Comparison of ENCODE assay signal across 8 mouse cellular contexts in genomic region chr9:40801614-40802532, GRCm38 (mm10). TPM values are rescaled to one million over a fixed set of nuclear protein-coding genes. Genes with fewer than 3 reads are reported as not detected.
DNase-seq lines count a peak whose midpoint lies in the region; ATAC-seq and TF ChIP-seq lines count a peak whose summit lies in the region.
"Not testable (repeated sequence)": the region's sequence is repeated elsewhere in the genome, so short reads cannot be mapped to it uniquely, and the experiment has no call there.

No protein-coding gene starts in this region.

- H3K9ac ChIP-seq in hindbrain, embryonic 13.5 days: peak overlapping the region; percentile 100
- H3K9ac ChIP-seq in liver, postnatal 0 days (replicated peaks): peak overlapping the region; percentile 93
- peak overlapping the region; percentile 99 for H3K9ac ChIP-seq in neural tube, embryonic 11.5 days (ENCODE audit: low read length)

- peak; percentile 54 for DNase-seq in adrenal gland, adult 8-10 months
- peak; percentile 38 to 57 for DNase-seq in frontal cortex, postnatal 10 days (ENCODE audit: low spot score in 2 of 2)
- peak; percentile 64 for DNase-seq in layer of hippocampus, adult 11-12 months (ENCODE audit: low spot score)
- not testable (repeated sequence) for DNase-seq in liver, postnatal 0 days
- DNase-seq in neural tube, embryonic 11.5 days (ENCODE audit: low spot score): peak; percentile 48
- peak; percentile 23 for DNase-seq in thymus, postnatal 14 days

- peaks cover 50% of the 10 kb centered on the region for H3K4me1 ChIP-seq in hindbrain, embryonic 13.5 days (replicated peaks)
- H3K4me1 ChIP-seq in liver, postnatal 0 days (ENCODE audit: insufficient read depth): peaks cover 22% of the 10 kb centered on the region
- peaks cover 11% of the 10 kb centered on the region for H3K4me1 ChIP-seq in neural tube, embryonic 11.5 days (ENCODE audit: control insufficient read depth, insufficient read depth, low read length)

- under 1% methylated on average over 28 of the region's 28 CpGs for WGBS in hindbrain, embryonic 13.5 days
- WGBS in liver, postnatal 0 days (ENCODE audit: insufficient replicate concordance): under 1% methylated on average over 27 of the region's 28 CpGs
- WGBS in neural tube, embryonic 11.5 days: under 1% methylated on average over 25 of the region's 28 CpGs

- H3K4me3 ChIP-seq in hindbrain, embryonic 13.5 days: peak overlapping the region; percentile 97
- H3K4me3 ChIP-seq in liver, postnatal 0 days (ENCODE audit: low read depth, low read length): peak overlapping the region; percentile 91
- peak overlapping the region; percentile 91 for H3K4me3 ChIP-seq in neural tube, embryonic 11.5 days (ENCODE audit: low read depth, low read length)

- H3K36me3 ChIP-seq in hindbrain, embryonic 13.5 days: peaks cover 40% of the 10 kb centered on the region
- peaks cover 40% of the 10 kb centered on the region for H3K36me3 ChIP-seq in liver, postnatal 0 days (replicated peaks; ENCODE audit: insufficient read depth, low read length)
- not testable (repeated sequence) for H3K36me3 ChIP-seq in neural tube, embryonic 11.5 days (ENCODE audit: control insufficient read depth, insufficient read depth, low read length)

- peak overlapping the region; percentile 83 for H3K4me2 ChIP-seq in hindbrain, embryonic 13.5 days
- H3K4me2 ChIP-seq in liver, postnatal 0 days (ENCODE audit: low read depth, low read length): peak overlapping the region; percentile 78
- H3K4me2 ChIP-seq in neural tube, embryonic 11.5 days (ENCODE audit: low read depth): peak overlapping the region; percentile 80

- not testable (repeated sequence) for H3K27me3 ChIP-seq in hindbrain, embryonic 13.5 days; liver, postnatal 0 days (ENCODE audit: insufficient read depth, low read length); neural tube, embryonic 11.5 days (ENCODE audit: control insufficient read depth, insufficient read depth, low read length)

- ATAC-seq in common myeloid progenitor, adult 5-6 weeks (replicated peaks; ENCODE audit: low read depth, poor library complexity, severe bottlenecking): peak; percentile 12
- peak; percentile 30 for ATAC-seq in hindbrain, embryonic 13.5 days (ENCODE audit: low FRiP score)
- ATAC-seq in liver, postnatal 0 days: not testable (repeated sequence)
- ATAC-seq in neural tube, embryonic 11.5 days (ENCODE audit: insufficient read depth, low FRiP score, low TSS enrichment): peak; percentile 14

- not testable (repeated sequence) for TF ChIP-seq EP300 in liver, postnatal 0 days (IDR thresholded peaks at IDR 0.05; ENCODE audit: low read depth)

- not testable (repeated sequence) for TF ChIP-seq CTCF in liver, postnatal 0 days (IDR thresholded peaks at IDR 0.05; ENCODE audit: low read depth)

- H3K9me3 ChIP-seq in hindbrain, embryonic 13.5 days; liver, postnatal 0 days (ENCODE audit: low read length); neural tube, embryonic 11.5 days (ENCODE audit: control insufficient read depth, low read length): not testable (repeated sequence)

- H3K27ac ChIP-seq in hindbrain, embryonic 13.5 days: peak overlapping the region; percentile 98
- peak overlapping the region; percentile 96 for H3K27ac ChIP-seq in liver, postnatal 0 days (ENCODE audit: low read depth)
- H3K27ac ChIP-seq in neural tube, embryonic 11.5 days (ENCODE audit: low read depth, low read length): peak overlapping the region; percentile 87

RNA-seq across cellular contexts. Expression of gene Hspa8, which starts 1.1 kb away (rescaled TPM):
- total RNA-seq in adrenal gland, adult 8-10 months (2022): 1,000 to 10,000 TPM; 1,250 to 2,890 (median 1,476) TPM
- total RNA-seq in common myeloid progenitor, adult 5-6 weeks (2017): 4,616 and 4,673 TPM in 2 replicates
- 2,762 and 2,865 TPM in 2 replicates for polyA plus RNA-seq in hindbrain, embryonic 13.5 days (2015; fragmentation: Nextera tagmentation; extraction: Ambion mirVana)
- 750 and 793 TPM in 2 replicates for polyA plus RNA-seq in liver, postnatal 0 days (2015; fragmentation: Nextera tagmentation; extraction: Ambion mirVana)
- polyA plus RNA-seq in neural tube, embryonic 11.5 days (2014; fragmentation: Nextera tagmentation; extraction: Ambion mirVana): 3,508 and 3,707 TPM in 2 replicates
